Mouse (Mus musculus) macrophage (primary cell): ENCODE measurements around the gene Acy3. TPM values are rescaled to one million over a fixed set of nuclear protein-coding genes. Genes with fewer than 3 reads are reported as not detected.
"Not testable (repeated sequence)": the region's sequence is repeated elsewhere in the genome, so short reads cannot be mapped to it uniquely, and the experiment has no call there.

Source experiments
- H3K27ac ChIP-seq: fragments of 350-480 bp; formaldehyde crosslinking; 2 replicates; pipeline ENCODE4 v1.9.0; 2021
- H3K36me3 ChIP-seq: fragments of 350-480 bp; formaldehyde crosslinking; 2 replicates; pipeline ENCODE4 v1.9.0; 2021; ENCODE audit errors: inconsistent target
- H3K4me3 ChIP-seq: fragments of 350-480 bp; formaldehyde crosslinking; 2 replicates; pipeline ENCODE4 v1.9.0; 2021; ENCODE audit errors: inconsistent target
- H3K79me2 ChIP-seq: fragments of 350-480 bp; formaldehyde crosslinking; 2 replicates; pipeline ENCODE4 v1.9.0; 2021; ENCODE audit errors: inconsistent target
- WGBS: methylation state at CpG from one replicate; pipeline ENCODE4 v1.1.7; 2026; ENCODE audit warnings: inconsistent platforms; ENCODE audit not compliant: missing documents; 5-methylcytosine and 5-hydroxymethylcytosine counted together
- polyA plus RNA-seq: library from polyadenylated mRNA; stranded (reverse); fragments of 250-400 nt; gene quantifications from 3 replicates; pipeline ENCODE4 v1.2.4, GENCODE M21; 2018; ENCODE audit warnings: inconsistent platforms

Gene Acy3
- polyA plus RNA-seq, 1 experiment from 2014 or later: 0.47 TPM

DNA sequence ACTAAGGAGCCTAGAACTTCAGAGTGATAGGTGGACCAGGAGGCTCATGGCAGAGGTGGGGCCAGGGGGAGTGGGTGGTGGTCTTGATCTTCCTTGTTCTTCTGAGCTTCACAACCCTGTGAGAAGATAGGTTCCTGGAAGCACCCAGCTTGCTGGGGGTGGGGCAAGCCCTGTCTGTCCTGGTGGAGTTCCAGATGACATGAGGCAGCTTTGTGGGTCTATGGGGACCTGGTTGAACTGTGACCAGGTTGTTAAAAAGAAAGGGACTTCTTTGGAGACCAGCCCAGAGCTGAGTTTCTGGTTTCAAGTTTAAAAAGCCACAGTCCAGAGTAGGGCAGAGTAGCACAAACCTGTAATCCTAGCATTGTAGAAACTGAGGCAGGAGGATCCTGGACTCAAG is 27.3 kb upstream of the Acy3 start:
- Histone ChIP-seq H3K4me3 (no peak overlapping the region), H3K36me3 (no peaks in the 10 kb centered on the region), H3K27ac (no peak overlapping the region), H3K79me2 (no peaks in the 10 kb centered on the region)

DNA sequence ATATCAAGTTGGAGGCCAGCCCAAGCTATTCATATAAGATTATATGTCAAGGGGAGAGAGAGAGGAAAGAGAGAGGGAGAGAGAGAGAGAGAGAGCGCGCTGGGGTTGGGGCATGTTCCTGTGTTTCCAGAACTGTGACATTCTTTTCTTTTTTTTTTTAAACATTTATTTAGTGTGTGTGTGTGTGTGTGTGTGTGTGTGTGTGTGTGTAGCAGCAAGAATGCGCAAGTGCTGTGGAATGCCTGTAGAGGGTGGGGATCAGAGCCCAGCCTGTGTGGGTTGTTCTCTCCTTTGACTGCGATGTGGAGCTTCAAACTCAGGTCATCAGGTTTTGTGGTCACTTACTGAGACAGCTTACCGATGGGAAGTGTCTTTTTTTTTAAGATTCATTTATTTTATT is 26.2 kb upstream of the Acy3 start:
- Histone ChIP-seq H3K79me2 (no peaks in the 10 kb centered on the region), H3K36me3 (no peaks in the 10 kb centered on the region), H3K4me3 (no peak overlapping the region), H3K27ac (no peak overlapping the region)
- 81% methylated on average over 4 of the region's 5 CpGs for WGBS

DNA sequence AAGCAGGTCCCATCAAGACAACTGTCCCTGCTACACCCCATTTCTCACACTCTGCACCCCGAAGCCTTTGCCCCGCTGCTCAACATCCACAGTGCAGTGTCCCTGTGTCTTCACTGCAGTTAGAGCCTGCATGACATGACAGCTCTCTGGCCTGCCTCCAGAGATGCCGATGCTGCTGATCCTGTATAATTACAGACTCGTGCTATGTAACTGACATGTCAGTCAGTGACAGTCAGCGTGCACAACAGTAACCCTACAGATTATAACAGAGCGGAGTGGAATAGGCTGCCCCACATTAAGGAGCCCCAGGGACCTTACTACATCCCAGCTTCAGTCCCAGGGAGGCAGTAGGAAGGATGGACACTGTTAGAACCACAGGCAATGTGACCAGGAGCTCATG is 24.6 kb upstream of the Acy3 start:
- not testable (repeated sequence) for H3K36me3 ChIP-seq, H3K27ac ChIP-seq, H3K79me2 ChIP-seq, H3K4me3 ChIP-seq
- 100% methylated on average over 3 of the region's 6 CpGs for WGBS

DNA sequence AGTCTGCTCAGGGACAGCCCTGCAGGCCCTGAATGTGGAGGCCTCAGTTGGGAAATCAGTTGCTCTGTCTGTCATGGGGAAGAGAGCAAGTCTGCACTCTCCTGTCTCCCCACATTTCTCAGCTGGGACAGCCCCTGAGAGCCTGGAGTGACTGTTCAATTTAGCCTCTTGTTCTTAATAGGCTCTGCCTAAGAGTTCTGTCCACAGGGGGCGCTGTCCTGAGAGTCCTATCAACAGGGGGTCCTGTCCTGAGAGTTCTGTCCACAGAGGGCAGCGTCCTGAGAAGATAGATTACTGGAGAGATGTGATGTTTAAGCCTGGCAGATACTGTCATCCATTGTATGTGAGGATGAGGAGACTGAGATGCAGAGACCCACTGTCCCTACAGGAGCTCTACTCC is 23.9 kb upstream of the Acy3 start:
- Histone ChIP-seq H3K36me3 (no peaks in the 10 kb centered on the region), H3K27ac (no peak overlapping the region), H3K79me2 (no peaks in the 10 kb centered on the region), H3K4me3 (no peak overlapping the region)
- 39% methylated on average over 2 of the region's 2 CpGs for WGBS

DNA sequence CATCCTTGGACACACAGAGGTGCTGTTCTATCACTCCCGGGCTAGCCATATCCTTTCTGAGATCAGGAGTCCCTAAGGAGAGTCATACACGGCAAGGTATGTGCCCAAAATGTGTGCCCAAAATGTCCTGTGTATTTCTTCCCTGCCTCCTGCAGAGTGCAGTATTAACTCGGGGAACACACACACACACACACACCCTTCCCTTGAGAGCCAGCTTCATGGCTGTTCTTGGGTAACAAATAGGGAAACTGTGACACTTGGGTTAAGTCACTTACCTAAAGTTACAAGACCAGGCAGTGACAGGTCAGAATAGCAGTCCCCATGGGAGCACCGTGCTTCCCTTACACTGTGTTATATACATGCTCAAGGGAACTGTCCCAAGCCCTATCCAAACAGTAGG is 22.3 kb upstream of the Acy3 start:
- no peaks in the 10 kb centered on the region for H3K79me2 ChIP-seq
- H3K36me3 ChIP-seq: no peaks in the 10 kb centered on the region
- H3K27ac ChIP-seq: no peak overlapping the region
- WGBS: 72% methylated on average over 4 of the region's 4 CpGs
- no peak overlapping the region for H3K4me3 ChIP-seq

DNA sequence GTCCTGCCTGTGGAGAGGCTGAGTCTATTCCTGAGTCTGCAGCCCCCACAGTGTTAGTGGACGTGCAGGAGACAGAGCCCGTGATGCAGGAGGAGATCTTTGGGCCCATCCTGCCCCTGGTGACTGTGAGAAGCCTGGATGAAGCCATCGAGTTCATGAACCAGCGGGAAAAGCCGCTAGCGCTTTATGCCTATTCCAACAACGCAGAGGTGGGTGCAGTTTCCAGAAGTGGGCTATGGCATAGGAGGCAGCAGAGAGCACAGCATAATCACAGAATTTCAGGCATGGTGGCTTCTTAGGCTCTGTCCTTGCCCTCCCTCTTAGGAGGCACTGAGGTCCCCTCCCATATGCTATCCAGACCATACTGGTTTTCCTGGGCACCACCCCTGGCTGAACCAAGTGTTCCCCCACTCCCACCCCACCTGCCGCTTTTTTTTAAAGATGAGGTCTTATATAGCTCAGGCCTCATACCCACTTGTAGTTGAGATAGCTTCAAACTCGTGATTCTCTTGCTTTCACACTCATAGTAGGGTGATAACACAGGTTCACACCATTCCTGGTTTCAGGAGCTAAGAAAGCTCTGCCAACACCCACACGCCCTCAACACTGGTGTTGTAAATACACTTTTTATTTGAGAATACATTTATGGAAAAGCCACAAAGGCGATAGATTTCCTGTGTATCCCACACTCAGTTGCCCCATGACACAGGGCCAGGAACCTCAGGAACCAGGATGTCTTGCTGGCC is 19.9 kb upstream of the Acy3 start:
- no peak overlapping the region for H3K4me3 ChIP-seq
- H3K36me3 ChIP-seq: no peaks in the 10 kb centered on the region
- H3K27ac ChIP-seq: no peak overlapping the region
- 78% methylated on average over 11 of the region's 11 CpGs for WGBS
- no peaks in the 10 kb centered on the region for H3K79me2 ChIP-seq

DNA sequence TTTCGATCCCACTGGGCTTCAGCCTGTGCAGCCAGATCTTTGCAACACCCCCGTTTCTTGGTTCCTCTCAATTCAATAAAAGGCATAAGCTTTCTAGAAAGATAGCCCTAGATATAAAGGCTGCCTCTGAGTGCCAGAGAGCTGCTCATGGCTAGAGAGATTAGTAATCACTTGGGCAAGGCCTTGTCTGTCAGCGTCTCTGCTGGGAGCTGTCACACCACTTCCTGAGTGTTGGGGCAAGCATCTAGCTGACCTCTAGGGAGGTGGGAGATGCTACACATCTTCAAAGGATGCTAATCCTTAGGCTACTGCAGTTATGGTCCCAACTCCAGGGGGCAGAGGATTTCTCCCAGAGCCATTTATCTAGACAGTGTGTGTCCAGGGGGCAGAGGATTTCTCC is 19.1 kb upstream of the Acy3 start:
- WGBS: 60% methylated on average over 3 of the region's 3 CpGs
- H3K79me2 ChIP-seq: no peaks in the 10 kb centered on the region
- no peak overlapping the region for H3K27ac ChIP-seq
- H3K36me3 ChIP-seq: no peaks in the 10 kb centered on the region
- H3K4me3 ChIP-seq: no peak overlapping the region

DNA sequence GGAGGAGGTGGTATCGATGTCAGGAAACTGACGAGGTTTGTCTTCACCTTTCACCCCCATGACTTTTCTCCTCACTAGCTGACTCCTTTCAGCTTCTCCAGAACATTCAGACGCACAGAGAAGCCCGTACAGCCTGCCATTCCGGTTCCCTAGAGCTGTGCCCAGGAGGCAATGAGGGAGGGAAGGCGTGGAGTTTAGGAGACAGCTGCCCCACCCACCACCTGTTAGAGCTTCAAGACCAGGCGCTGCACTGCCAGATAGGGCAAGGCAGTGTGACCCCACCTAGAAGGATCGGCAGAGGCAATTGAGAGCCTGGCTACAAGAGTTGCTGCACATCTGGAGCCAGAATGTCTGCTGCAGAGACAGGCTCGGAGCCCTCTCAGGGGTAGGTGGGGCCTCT is 14.1 kb upstream of the Acy3 start, which contains the start of gene Aldh3b2:
Gene Aldh3b2 (plus strand): TSS at position 100 of the 400 bp plus-strand sequence.
- H3K36me3 ChIP-seq: no peaks in the 10 kb centered on the region
- no peaks in the 10 kb centered on the region for H3K79me2 ChIP-seq
- 93% methylated on average over 8 of the region's 9 CpGs for whole genome bisulfite sequencing
- H3K27ac ChIP-seq: no peak within 1 kb of the TSS
- no peak within 1 kb of the TSS for H3K4me3 ChIP-seq

DNA sequence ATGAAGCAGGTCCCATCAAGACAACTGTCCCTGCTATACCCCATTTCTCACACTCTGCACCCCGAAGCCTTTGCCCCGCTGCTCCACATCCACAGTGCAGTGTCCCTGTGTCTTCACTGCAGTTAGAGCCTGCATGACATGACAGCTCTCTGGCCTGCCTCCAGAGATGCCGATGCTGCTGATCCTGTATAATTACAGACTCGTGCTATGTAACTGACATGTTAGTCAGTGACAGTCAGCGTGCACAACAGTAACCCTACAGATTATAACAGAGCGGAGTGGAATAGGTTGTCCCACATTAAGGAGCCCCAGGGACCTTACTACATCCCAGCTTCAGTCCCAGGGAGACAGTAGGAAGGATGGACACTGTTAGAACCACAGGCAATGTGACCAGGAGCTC is 11.8 kb upstream of the Acy3 start:
- not testable (repeated sequence) for H3K27ac ChIP-seq, H3K36me3 ChIP-seq, H3K79me2 ChIP-seq, H3K4me3 ChIP-seq
- 100% methylated on average over 4 of the region's 6 CpGs for WGBS

DNA sequence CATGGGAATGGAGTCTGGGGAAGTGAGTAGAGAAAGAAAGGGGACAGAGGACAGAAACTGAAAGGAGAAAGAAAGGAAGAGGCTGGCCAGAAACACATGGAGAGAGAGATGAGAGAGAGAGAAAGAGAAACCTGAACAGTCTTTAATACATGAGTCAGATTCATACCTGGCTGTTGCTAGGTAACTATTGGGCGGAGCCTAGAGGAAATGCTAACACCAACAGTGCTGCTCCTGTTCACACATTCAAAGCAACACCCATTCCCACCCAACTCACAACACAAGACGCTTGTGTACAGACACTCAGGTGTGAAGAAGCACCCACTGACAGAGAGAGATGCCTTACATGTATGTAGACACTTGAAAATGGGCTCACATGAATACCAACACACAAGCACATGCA is 10.5 kb upstream of the Acy3 start:
- 100% methylated on average over 2 of the region's 2 CpGs for WGBS
- H3K36me3 ChIP-seq: no peaks in the 10 kb centered on the region
- no peak overlapping the region for H3K27ac ChIP-seq
- no peak overlapping the region for H3K4me3 ChIP-seq
- H3K79me2 ChIP-seq: no peaks in the 10 kb centered on the region

DNA sequence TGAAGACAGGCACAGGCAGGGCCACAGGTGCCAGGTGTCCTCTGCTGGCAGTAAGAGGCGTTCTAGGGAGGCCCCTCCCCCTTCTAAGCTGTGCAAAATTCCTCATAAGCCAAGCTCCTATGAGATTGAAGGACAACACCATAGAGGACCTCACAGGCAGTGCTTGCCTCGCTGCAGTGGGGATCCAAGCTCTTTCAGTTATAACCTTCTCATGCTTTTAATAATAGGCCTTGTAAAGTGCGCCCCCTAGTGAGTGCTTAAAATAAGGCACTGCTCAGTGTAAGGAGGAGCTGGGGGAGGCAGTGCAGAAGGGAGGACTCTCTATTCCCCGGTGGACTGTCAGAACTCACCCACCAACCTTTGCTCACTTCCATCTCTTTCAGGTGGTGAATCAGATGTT is 6.1 kb upstream of the Acy3 start:
- H3K4me3 ChIP-seq: no peak overlapping the region
- H3K27ac ChIP-seq: no peak overlapping the region
- no peaks in the 10 kb centered on the region for H3K36me3 ChIP-seq
- 17% methylated on average over 4 of the region's 4 CpGs for WGBS
- no peaks in the 10 kb centered on the region for H3K79me2 ChIP-seq

DNA sequence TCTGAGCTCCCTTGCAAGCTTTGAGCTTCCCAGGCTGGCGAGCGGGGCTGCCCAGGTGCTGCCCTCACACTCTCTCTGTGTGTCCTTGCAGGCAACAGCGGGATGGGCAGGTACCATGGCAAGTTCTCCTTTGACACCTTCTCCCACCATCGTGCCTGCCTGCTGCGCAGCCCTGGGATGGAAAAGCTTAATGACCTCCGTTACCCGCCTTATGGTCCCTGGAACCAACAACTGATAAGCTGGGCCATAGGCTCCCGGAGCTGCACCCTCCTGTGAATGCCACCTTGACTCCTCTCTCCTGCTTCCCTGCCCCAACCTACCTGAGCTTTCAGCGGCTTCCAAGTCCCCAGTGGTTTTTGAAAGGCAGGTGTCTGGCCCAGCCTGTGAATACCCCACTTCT is 5.5 kb upstream of the Acy3 start:
- no peak overlapping the region for H3K4me3 ChIP-seq
- H3K79me2 ChIP-seq: no peaks in the 10 kb centered on the region
- H3K27ac ChIP-seq: no peak overlapping the region
- H3K36me3 ChIP-seq: no peaks in the 10 kb centered on the region
- 87% methylated on average over 9 of the region's 9 CpGs for WGBS

DNA sequence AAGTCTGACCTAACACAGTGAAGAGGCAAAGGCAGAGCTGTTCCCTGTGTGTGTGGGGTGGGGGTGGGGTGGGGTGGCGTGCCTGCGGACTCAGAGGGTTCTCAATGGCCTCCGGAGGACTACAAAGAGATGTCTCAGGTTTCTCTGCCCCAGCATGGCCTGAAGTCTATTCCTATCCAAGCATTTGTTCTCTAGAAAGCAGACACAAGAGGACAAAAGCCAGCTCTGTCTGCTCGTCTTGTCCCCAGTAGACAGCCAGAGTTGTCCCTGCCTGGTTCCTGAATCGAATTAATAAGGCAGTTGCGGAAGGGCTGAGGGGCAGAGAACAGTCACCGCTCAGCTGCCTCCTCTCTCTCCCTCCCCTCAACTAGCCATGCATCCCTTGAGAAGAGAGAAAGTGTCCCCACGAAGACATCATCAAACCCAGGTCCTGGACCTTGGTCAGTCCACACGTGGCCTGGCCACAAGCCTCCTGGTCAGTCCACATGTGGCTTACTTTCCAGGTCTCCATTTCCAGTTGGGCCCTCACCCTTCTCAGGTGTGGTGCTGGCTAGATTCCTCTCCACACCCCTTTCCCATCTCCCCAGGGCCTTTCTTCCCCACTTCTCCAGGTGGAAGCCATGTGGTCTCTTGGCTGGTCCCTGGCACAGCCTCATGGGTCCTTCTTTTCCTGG is 2.7 kb upstream of the Acy3 start:
- 93% methylated on average over 9 of the region's 9 CpGs for WGBS
- no peaks in the 10 kb centered on the region for H3K79me2 ChIP-seq
- H3K4me3 ChIP-seq: no peak overlapping the region
- H3K27ac ChIP-seq: no peak overlapping the region
- H3K36me3 ChIP-seq: no peaks in the 10 kb centered on the region

DNA sequence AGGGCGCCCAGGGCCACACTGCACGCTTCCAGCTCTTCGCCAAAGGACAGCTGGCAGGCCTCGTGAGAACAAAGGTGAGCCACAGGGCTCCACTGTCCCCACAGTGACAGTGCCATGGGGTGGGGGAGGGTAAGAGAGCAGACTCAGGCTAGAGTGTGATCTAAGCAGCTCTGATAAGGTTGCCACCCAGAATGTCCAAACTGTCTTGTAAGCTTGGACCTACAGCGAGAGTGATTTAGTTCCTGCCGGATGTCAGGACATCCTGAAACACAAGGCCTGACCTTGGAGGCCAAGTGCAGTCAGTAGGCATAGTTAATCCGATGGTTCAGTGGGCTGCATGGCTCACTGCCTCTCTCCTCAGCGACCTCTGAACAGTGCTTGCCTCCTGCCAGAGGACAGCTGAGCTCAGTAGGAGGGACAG is 1.1 kb upstream of the Acy3 start:
- Histone ChIP-seq H3K27ac (no peak overlapping the region), H3K36me3 (no peaks in the 10 kb centered on the region), H3K4me3 (no peak overlapping the region), H3K79me2 (no peaks in the 10 kb centered on the region)
- 69% methylated on average over 8 of the region's 8 CpGs for WGBS

DNA sequence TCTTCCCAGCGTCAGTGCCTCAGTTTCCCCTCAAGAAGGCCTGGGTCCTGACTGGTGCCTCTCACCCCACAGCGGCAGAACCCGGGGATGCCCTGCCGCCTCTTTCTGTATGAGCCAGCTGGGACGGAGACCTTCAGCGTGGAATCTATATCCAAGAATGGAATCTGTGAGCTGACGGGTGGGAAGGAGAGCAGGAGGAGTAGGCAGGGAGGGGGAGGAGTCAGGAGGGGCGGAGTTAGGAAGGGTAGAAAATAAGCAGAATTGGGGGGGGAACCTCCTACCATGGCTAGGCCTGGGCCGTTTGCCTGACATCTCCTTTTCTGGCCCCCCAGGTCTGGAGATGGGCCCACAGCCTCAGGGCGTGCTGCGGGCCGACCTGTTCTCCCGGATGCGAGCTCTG is 1.7 kb downstream of the Acy3 start:
- WGBS: 95% methylated on average over 10 of the region's 14 CpGs
- no peak overlapping the region for H3K27ac ChIP-seq
- no peak overlapping the region for H3K4me3 ChIP-seq
- no peaks in the 10 kb centered on the region for H3K79me2 ChIP-seq
- no peaks in the 10 kb centered on the region for H3K36me3 ChIP-seq

DNA sequence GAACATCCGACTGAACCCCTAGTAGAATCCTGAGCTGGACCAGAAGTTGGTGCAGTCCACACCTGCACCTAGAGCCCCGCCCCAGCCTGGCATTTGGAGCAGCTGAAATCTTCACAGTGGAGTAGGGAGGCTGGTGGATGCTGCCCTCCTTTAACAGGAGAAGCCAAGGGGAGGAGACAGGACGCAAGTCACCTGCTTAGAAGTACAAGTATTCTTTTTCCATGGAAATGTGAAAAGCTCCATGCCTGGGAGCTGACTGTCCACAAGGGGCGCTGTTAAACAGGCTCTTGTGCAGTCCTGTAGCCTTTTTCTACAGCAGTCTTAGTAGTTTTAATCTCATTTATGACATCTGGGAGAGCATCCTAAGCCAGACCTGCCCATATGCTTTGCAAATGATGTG is 2.4 kb downstream of the Acy3 start:
- 100% methylated on average over 4 of the region's 4 CpGs for WGBS
- no peaks in the 10 kb centered on the region for H3K79me2 ChIP-seq
- no peak overlapping the region for H3K4me3 ChIP-seq
- H3K27ac ChIP-seq: no peak overlapping the region
- no peaks in the 10 kb centered on the region for H3K36me3 ChIP-seq
